Mouse (Mus musculus) thymus, adult 2 months (tissue): ENCODE data around the gene Sdccag8. TPM values are rescaled to one million over a fixed set of nuclear protein-coding genes. Genes with fewer than 3 reads are reported as not detected.

Experiments used
- DNase-seq: peaks from one replicate; pipeline ENCODE4 v3.0.0; 2021
- H3K27ac ChIP-seq: fragments of 200-500 bp; 2 replicates; pipeline ENCODE4 v1.5.1; 2012; ENCODE audit warnings: low read length, control low read depth; ENCODE audit not compliant: control insufficient read depth, insufficient read depth
- H3K27me3 ChIP-seq: fragments of 200-500 bp; 2 replicates; pipeline ENCODE4 v1.6.1; 2012; ENCODE audit warnings: mild to moderate bottlenecking, low read length, moderate library complexity, mixed read lengths; ENCODE audit not compliant: control insufficient read depth, insufficient read depth
- H3K36me3 ChIP-seq: fragments of 200-500 bp; 2 replicates; pipeline ENCODE4 v1.6.1; 2012; ENCODE audit warnings: mild to moderate bottlenecking, low read length, moderate library complexity; ENCODE audit not compliant: control insufficient read depth, insufficient read depth
- H3K4me1 ChIP-seq: fragments of 200-500 bp; replicated peaks from 2 replicates; pipeline ENCODE4 v1.6.1; 2012; ENCODE audit warnings: low read length; ENCODE audit not compliant: control insufficient read depth, insufficient read depth
- H3K4me3 ChIP-seq: fragments of 200-500 bp; 2 replicates; pipeline ENCODE4 v1.5.1; 2012; ENCODE audit warnings: mild to moderate bottlenecking, low read length, control low read depth, moderate library complexity; ENCODE audit not compliant: control insufficient read depth, insufficient read depth
- CTCF ChIP-seq: fragments of 200-500 bp; IDR thresholded peaks from 2 replicates; pipeline ENCODE4 v1.5.1; 2012; ENCODE audit warnings: mild to moderate bottlenecking, control low read depth, low read length, moderate library complexity, borderline replicate concordance; ENCODE audit not compliant: control insufficient read depth, poor library complexity, insufficient read depth; ENCODE audit errors: extremely low read depth
- POLR2A ChIP-seq: fragments of 200-500 bp; IDR thresholded peaks from 2 replicates; pipeline ENCODE4 v1.6.1; 2012; ENCODE audit warnings: mild to moderate bottlenecking, low read length, control low read depth, moderate library complexity; ENCODE audit not compliant: control insufficient read depth, poor library complexity, insufficient read depth; ENCODE audit errors: extremely low read depth
- WGBS: fragments of 180-500 bp; shearing (Covaris S2); methylation state at CpG from one replicate; pipeline ENCODE4 v1.1.7; 2018; 5-methylcytosine and 5-hydroxymethylcytosine counted together
- polyA plus RNA-seq: library from polyadenylated mRNA; depleted of rRNA; stranded (reverse); fragments of >200 nt; gene quantifications from 2 replicates; pipeline ENCODE4 v1.2.3, GENCODE M21; 2012

Gene Sdccag8
- polyA plus RNA-seq, 1 experiment: 6.2 TPM

DNA sequence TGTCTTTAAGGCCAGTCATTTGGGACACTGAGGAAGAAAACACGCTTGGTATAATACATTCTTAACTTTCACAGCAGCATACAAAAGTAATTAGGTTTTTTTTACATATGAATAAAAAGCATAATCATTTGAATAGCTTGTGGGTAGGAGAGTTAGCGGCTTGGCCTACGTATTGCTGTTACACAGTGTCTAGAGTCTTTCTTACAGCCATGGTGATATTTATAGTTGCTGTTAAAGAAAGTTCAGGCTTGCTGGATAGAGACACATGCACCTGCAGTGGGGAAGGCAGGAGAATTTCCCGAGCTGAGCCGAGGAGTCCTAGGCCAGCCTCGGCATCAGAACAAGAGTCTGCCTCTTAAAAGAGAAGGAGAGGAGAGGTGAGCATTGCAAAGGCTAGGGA is 134.4 kb downstream of the Sdccag8 start:
- WGBS: 58% methylated on average over 6 of the region's 6 CpGs

GRCm38 (mm10) chr1:176949320-176949719 is 134.9 kb downstream of the Sdccag8 start:
- Histone ChIP-seq H3K4me3 (no peak overlapping the region), H3K27me3 (no peaks in the 10 kb centered on the region), H3K4me1 (peaks cover 31% of the 10 kb centered on the region), H3K36me3 (no peaks in the 10 kb centered on the region), H3K27ac (peak overlapping the region; percentile 70)
- peak; percentile 31 for DNase-seq
- whole genome bisulfite sequencing: 77% methylated on average over 6 of the region's 6 CpGs
- no peak for TF ChIP-seq CTCF
- no peak for TF ChIP-seq POLR2A

More for the DNA sequence above, 134.4 kb downstream of the Sdccag8 start:
- Histone ChIP-seq H3K27me3 (no peaks in the 10 kb centered on the region), H3K36me3 (no peaks in the 10 kb centered on the region), H3K27ac (peak overlapping the region; percentile 70), H3K4me3 (no peak overlapping the region), H3K4me1 (peaks cover 34% of the 10 kb centered on the region)
- no peak for DNase-seq
- TF ChIP-seq CTCF: no peak
- no peak for TF ChIP-seq POLR2A

GRCm38 (mm10) chr1:176950061-176950460 is 135.6 kb downstream of the Sdccag8 start:
- peak; percentile 68 for DNase-seq
- Histone ChIP-seq H3K4me1 (peaks cover 24% of the 10 kb centered on the region), H3K27me3 (no peaks in the 10 kb centered on the region), H3K27ac (peak overlapping the region; percentile 77), H3K4me3 (no peak overlapping the region), H3K36me3 (no peaks in the 10 kb centered on the region)
- 23% methylated on average over 6 of the region's 6 CpGs for WGBS
- no peak for TF ChIP-seq CTCF
- TF ChIP-seq POLR2A: no peak

- Histone ChIP-seq H3K4me3 (no peak overlapping the region), H3K36me3 (no peaks in the 10 kb centered on the region), H3K27ac (peak overlapping the region; percentile 41; the same call in 1 of the 2 replicates), H3K27me3 (no peaks in the 10 kb centered on the region), H3K4me1 (peaks cover 15% of the 10 kb centered on the region)
- no peak for DNase-seq
- no peak for TF ChIP-seq POLR2A
- no peak for TF ChIP-seq CTCF
- 78% methylated on average over 7 of the region's 7 CpGs for WGBS
These were observed 137.4 kb downstream of the Sdccag8 start for GRCm38 (mm10) chr1:176951836-176952235.

- no peak overlapping the region for H3K4me3 ChIP-seq
- TF ChIP-seq CTCF (no peak), POLR2A (no peak)
- no peak overlapping the region for H3K27ac ChIP-seq
- no peak for DNase-seq
- WGBS: 66% methylated on average over 2 of the region's 2 CpGs
- no peaks in the 10 kb centered on the region for H3K27me3 ChIP-seq
- H3K36me3 ChIP-seq: no peaks in the 10 kb centered on the region
- H3K4me1 ChIP-seq: peaks cover 4% of the 10 kb centered on the region
These were observed 143.9 kb downstream of the Sdccag8 start for GRCm38 (mm10) chr1:176958311-176958710.

DNA sequence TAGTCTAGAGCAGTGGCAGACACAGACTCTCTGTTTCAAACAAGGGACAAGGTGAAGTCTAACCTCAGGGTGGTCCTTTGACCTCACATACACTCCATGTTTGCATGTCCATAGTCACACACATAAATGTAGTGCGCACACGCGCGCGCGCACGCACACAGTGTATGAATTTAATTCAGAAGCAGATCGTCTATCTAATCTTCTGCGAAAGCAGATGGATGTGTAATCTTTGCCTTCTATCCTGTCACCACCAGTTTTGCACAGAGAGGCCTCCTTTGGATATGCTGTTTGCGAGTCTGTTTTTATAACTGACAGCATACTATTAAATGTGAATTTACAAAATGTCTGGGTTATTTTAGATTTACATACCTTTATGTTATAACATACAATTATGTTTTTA is 147.3 kb downstream of the Sdccag8 start:
- Histone ChIP-seq H3K4me3 (no peak overlapping the region), H3K27me3 (no peaks in the 10 kb centered on the region), H3K27ac (no peak overlapping the region), H3K36me3 (no peaks in the 10 kb centered on the region), H3K4me1 (peaks cover 4% of the 10 kb centered on the region; the same call in 1 of the 2 replicates)
- no peak for TF ChIP-seq POLR2A
- DNase-seq: no peak
- 98% methylated on average over 10 of the region's 10 CpGs for WGBS

GRCm38 (mm10) chr1:176962894-176963293 is 148.4 kb downstream of the Sdccag8 start:
- Histone ChIP-seq H3K4me1 (peaks cover 4% of the 10 kb centered on the region; the same call in 1 of the 2 replicates), H3K27ac (no peak overlapping the region), H3K27me3 (no peaks in the 10 kb centered on the region), H3K36me3 (no peaks in the 10 kb centered on the region), H3K4me3 (no peak overlapping the region)
- no peak for DNase-seq
- 93% methylated on average over 5 of the region's 5 CpGs for WGBS
- TF ChIP-seq CTCF: no peak
- TF ChIP-seq POLR2A: no peak
